Mouse (Mus musculus): ENCODE measurements around the gene Syce3. TPM values are rescaled to one million over a fixed set of nuclear protein-coding genes. Genes with fewer than 3 reads are reported as not detected.

The Syce3 gene
- polyA plus RNA-seq, 1 experiment from 2014 or later, result not detected

- Histone ChIP-seq H3K27ac (ENCODE audit: low read depth, low read length) (no peak overlapping the region), H3K4me2 (ENCODE audit: low read depth, low read length, severe bottlenecking) (peak overlapping the region; percentile 93), H3K4me1 (replicated peaks; ENCODE audit: control insufficient read depth, insufficient read depth, low read length) (peaks cover 8% of the 10 kb centered on the region; the same call in 1 of the 2 replicates), H3K9ac (ENCODE audit: low read length) (peak overlapping the region; percentile 79), H3K36me3 (ENCODE audit: control insufficient read depth, insufficient read depth, low read length) (no peaks in the 10 kb centered on the region; the same call in 1 of the 2 replicates), H3K4me3 (ENCODE audit: low read depth, low read length) (peak overlapping the region; percentile 79), H3K9me3 (ENCODE audit: control insufficient read depth, low read length) (no peaks in the 10 kb centered on the region), H3K27me3 (ENCODE audit: control insufficient read depth, insufficient read depth, low read length) (no peaks in the 10 kb centered on the region)
- DNase-seq (ENCODE audit: low spot score) (no peak), ATAC-seq (replicated peaks; ENCODE audit: low FRiP score) (peak; percentile 67)
- 5% methylated on average over 20 of the region's 22 CpGs for WGBS
These were observed 18.6 kb upstream of the Syce3 start for GRCm38 (mm10) chr15:89428821-89429351.

GRCm38 (mm10) chr15:89428136-89428790 is 18.0 kb upstream of the Syce3 start:
- DNase-seq (ENCODE audit: low spot score) (no peak), ATAC-seq (replicated peaks; ENCODE audit: low FRiP score) (no peak)
- peak overlapping the region; percentile 93 for H3K4me2 ChIP-seq (ENCODE audit: low read depth, low read length, severe bottlenecking)
- H3K4me3 ChIP-seq (ENCODE audit: low read depth, low read length), result peak overlapping the region; percentile 79
- H3K27me3 ChIP-seq (ENCODE audit: control insufficient read depth, insufficient read depth, low read length), result no peaks in the 10 kb centered on the region
- H3K9me3 ChIP-seq (ENCODE audit: control insufficient read depth, low read length), result no peaks in the 10 kb centered on the region
- peaks cover 8% of the 10 kb centered on the region; the same call in 1 of the 2 replicates for H3K4me1 ChIP-seq (replicated peaks; ENCODE audit: control insufficient read depth, insufficient read depth, low read length)
- H3K27ac ChIP-seq (ENCODE audit: low read depth, low read length), result no peak overlapping the region
- H3K9ac ChIP-seq (ENCODE audit: low read length), result peak overlapping the region; percentile 79
- WGBS, result 80% methylated on average over 19 of the region's 19 CpGs
- H3K36me3 ChIP-seq (ENCODE audit: control insufficient read depth, insufficient read depth, low read length), result no peaks in the 10 kb centered on the region; the same call in 1 of the 2 replicates

GRCm38 (mm10) chr15:89426716-89427115 is 16.4 kb upstream of the Syce3 start:
- H3K4me2 ChIP-seq (ENCODE audit: low read depth, low read length, severe bottlenecking), result no peak overlapping the region
- no peak overlapping the region for H3K9ac ChIP-seq (ENCODE audit: low read length)
- ATAC-seq (replicated peaks; ENCODE audit: low FRiP score) (no peak), DNase-seq (ENCODE audit: low spot score) (no peak)
- no peak overlapping the region for H3K4me3 ChIP-seq (ENCODE audit: low read depth, low read length)
- no peaks in the 10 kb centered on the region for H3K9me3 ChIP-seq (ENCODE audit: control insufficient read depth, low read length)
- H3K27me3 ChIP-seq (ENCODE audit: control insufficient read depth, insufficient read depth, low read length), result no peaks in the 10 kb centered on the region
- peaks cover 8% of the 10 kb centered on the region; the same call in 1 of the 2 replicates for H3K4me1 ChIP-seq (replicated peaks; ENCODE audit: control insufficient read depth, insufficient read depth, low read length)
- no peak overlapping the region for H3K27ac ChIP-seq (ENCODE audit: low read depth, low read length)
- 92% methylated on average over 10 of the region's 10 CpGs for WGBS
- no peaks in the 10 kb centered on the region; the same call in 1 of the 2 replicates for H3K36me3 ChIP-seq (ENCODE audit: control insufficient read depth, insufficient read depth, low read length)

- H3K4me3 ChIP-seq (ENCODE audit: low read depth, low read length), result no peak within 1 kb of the TSS
- H3K9ac ChIP-seq (ENCODE audit: low read length), result no peak within 1 kb of the TSS
- WGBS, result 30% methylated on average over 6 of the region's 6 CpGs
- H3K4me2 ChIP-seq (ENCODE audit: low read depth, low read length, severe bottlenecking), result no peak within 1 kb of the TSS
- peaks cover 8% of the 10 kb centered on the region; the same call in 1 of the 2 replicates for H3K4me1 ChIP-seq (replicated peaks; ENCODE audit: control insufficient read depth, insufficient read depth, low read length)
- no peaks in the 10 kb centered on the region for H3K27me3 ChIP-seq (ENCODE audit: control insufficient read depth, insufficient read depth, low read length)
- ATAC-seq (replicated peaks; ENCODE audit: low FRiP score) (no peak), DNase-seq (ENCODE audit: low spot score) (no peak)
- H3K27ac ChIP-seq (ENCODE audit: low read depth, low read length), result no peak within 1 kb of the TSS
- no peaks in the 10 kb centered on the region for H3K9me3 ChIP-seq (ENCODE audit: control insufficient read depth, low read length)
- H3K36me3 ChIP-seq (ENCODE audit: control insufficient read depth, insufficient read depth, low read length), result no peaks in the 10 kb centered on the region; the same call in 1 of the 2 replicates
These were observed 15.4 kb upstream of the Syce3 start, which contains the start of gene Cpt1b for GRCm38 (mm10) chr15:89425711-89426121. TSS of gene Cpt1b (minus strand) at chr15:89425863.

- H3K27ac ChIP-seq (ENCODE audit: low read depth, low read length), result no peak overlapping the region
- H3K4me1 ChIP-seq (replicated peaks; ENCODE audit: control insufficient read depth, insufficient read depth, low read length), result peaks cover 8% of the 10 kb centered on the region; the same call in 1 of the 2 replicates
- H3K9ac ChIP-seq (ENCODE audit: low read length), result no peak overlapping the region
- WGBS, result 87% methylated on average over 8 of the region's 8 CpGs
- H3K4me2 ChIP-seq (ENCODE audit: low read depth, low read length, severe bottlenecking), result no peak overlapping the region
- H3K4me3 ChIP-seq (ENCODE audit: low read depth, low read length), result no peak overlapping the region
- no peaks in the 10 kb centered on the region; the same call in 1 of the 2 replicates for H3K36me3 ChIP-seq (ENCODE audit: control insufficient read depth, insufficient read depth, low read length)
- H3K9me3 ChIP-seq (ENCODE audit: control insufficient read depth, low read length), result no peaks in the 10 kb centered on the region
- ATAC-seq (replicated peaks; ENCODE audit: low FRiP score) (no peak), DNase-seq (ENCODE audit: low spot score) (no peak)
- H3K27me3 ChIP-seq (ENCODE audit: control insufficient read depth, insufficient read depth, low read length), result no peaks in the 10 kb centered on the region
These were observed 14.3 kb upstream of the Syce3 start for GRCm38 (mm10) chr15:89424621-89425020.

- DNase-seq (ENCODE audit: low spot score), result no peak
- ATAC-seq (replicated peaks; ENCODE audit: low FRiP score), result no peak
- no peak overlapping the region for H3K27ac ChIP-seq (ENCODE audit: low read depth, low read length)
- no peak overlapping the region for H3K9ac ChIP-seq (ENCODE audit: low read length)
- WGBS, result 94% methylated on average over 9 of the region's 9 CpGs
- H3K4me1 ChIP-seq (replicated peaks; ENCODE audit: control insufficient read depth, insufficient read depth, low read length), result no peaks in the 10 kb centered on the region
- H3K4me3 ChIP-seq (ENCODE audit: low read depth, low read length), result no peak overlapping the region
- H3K4me2 ChIP-seq (ENCODE audit: low read depth, low read length, severe bottlenecking), result no peak overlapping the region
- H3K9me3 ChIP-seq (ENCODE audit: control insufficient read depth, low read length), result no peaks in the 10 kb centered on the region
- no peaks in the 10 kb centered on the region for H3K27me3 ChIP-seq (ENCODE audit: control insufficient read depth, insufficient read depth, low read length)
- no peaks in the 10 kb centered on the region for H3K36me3 ChIP-seq (ENCODE audit: control insufficient read depth, insufficient read depth, low read length)
These were observed 11.6 kb upstream of the Syce3 start for GRCm38 (mm10) chr15:89421938-89422337.

GRCm38 (mm10) chr15:89415282-89415681 is 5.0 kb upstream of the Syce3 start:
- DNase-seq (ENCODE audit: low spot score) (no peak), ATAC-seq (replicated peaks; ENCODE audit: low FRiP score) (no peak)
- Histone ChIP-seq H3K9me3 (ENCODE audit: control insufficient read depth, low read length) (no peaks in the 10 kb centered on the region), H3K27me3 (ENCODE audit: control insufficient read depth, insufficient read depth, low read length) (no peaks in the 10 kb centered on the region), H3K4me3 (ENCODE audit: low read depth, low read length) (no peak overlapping the region), H3K27ac (ENCODE audit: low read depth, low read length) (no peak overlapping the region), H3K36me3 (ENCODE audit: control insufficient read depth, insufficient read depth, low read length) (no peaks in the 10 kb centered on the region), H3K4me1 (replicated peaks; ENCODE audit: control insufficient read depth, insufficient read depth, low read length) (no peaks in the 10 kb centered on the region), H3K4me2 (ENCODE audit: low read depth, low read length, severe bottlenecking) (no peak overlapping the region), H3K9ac (ENCODE audit: low read length) (no peak overlapping the region)
- WGBS, result 93% methylated on average over 8 of the region's 8 CpGs

GRCm38 (mm10) chr15:89406691-89407090 is 3.6 kb downstream of the Syce3 start:
- no peaks in the 10 kb centered on the region for H3K4me1 ChIP-seq (replicated peaks; ENCODE audit: control insufficient read depth, insufficient read depth, low read length)
- H3K9ac ChIP-seq (ENCODE audit: low read length), result no peak overlapping the region
- H3K36me3 ChIP-seq (ENCODE audit: control insufficient read depth, insufficient read depth, low read length), result no peaks in the 10 kb centered on the region
- H3K27me3 ChIP-seq (ENCODE audit: control insufficient read depth, insufficient read depth, low read length), result no peaks in the 10 kb centered on the region
- no peak for DNase-seq (ENCODE audit: low spot score)
- H3K4me3 ChIP-seq (ENCODE audit: low read depth, low read length), result no peak overlapping the region
- H3K4me2 ChIP-seq (ENCODE audit: low read depth, low read length, severe bottlenecking), result no peak overlapping the region
- no peak overlapping the region for H3K27ac ChIP-seq (ENCODE audit: low read depth, low read length)
- peaks cover 3% of the 10 kb centered on the region; the same call in 1 of the 2 replicates for H3K9me3 ChIP-seq (ENCODE audit: control insufficient read depth, low read length)
- no peak for ATAC-seq (replicated peaks; ENCODE audit: low FRiP score)
